Mouse (Mus musculus): ENCODE data around the gene Adra1b.

The Adra1b gene

DNA sequence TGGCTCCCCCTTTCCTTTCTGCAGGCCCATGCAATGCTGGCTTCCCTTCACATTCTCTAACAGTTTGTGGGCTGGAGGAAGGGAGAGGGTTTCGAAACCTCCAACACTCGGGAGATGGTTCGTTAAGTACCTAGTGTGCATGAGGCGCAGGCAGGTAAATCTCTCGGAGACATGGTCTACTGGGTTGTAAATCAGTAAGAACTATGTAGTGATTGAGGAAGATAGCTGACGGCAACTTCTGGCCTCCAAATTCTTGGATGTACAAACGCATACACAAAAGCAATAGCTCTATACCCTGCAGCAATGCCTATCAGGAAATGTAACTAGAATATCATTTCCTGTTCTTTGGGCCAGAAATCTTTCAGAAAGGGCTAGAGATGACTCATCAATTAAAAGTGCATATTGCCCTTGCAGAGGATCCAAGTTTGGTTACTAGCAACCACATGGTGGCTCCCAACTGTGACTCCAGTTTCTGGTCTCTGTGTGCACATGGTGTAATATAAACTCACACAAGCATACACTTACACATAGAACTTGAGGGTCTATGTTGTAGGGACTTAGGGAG is 172.2 kb downstream of the Adra1b start:
- DNase-seq (ENCODE audit: low spot score in 2 of 2), result no peak

DNA sequence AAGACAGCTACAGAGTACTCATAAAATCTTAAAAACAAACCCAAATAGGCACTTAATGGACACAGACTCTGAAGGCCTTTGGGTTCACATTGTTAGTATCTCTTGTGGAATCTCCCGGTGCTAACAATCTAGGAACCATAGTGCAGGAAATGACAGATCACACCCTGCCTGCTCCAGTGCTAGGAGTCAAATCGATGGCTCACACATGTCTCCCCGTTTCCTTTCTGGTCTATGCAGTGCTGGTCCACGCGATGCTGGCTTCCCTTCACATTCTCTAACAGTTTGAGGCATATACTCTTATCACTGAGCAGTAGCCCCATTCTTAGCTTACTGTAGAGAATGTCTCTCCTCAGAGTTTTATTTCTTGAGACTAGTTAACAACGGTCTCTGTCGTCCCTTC is 173.2 kb downstream of the Adra1b start:
- DNase-seq (ENCODE audit: low spot score in 2 of 2), result no peak

Measured in urinary bladder, adult 18-20 months (tissue).